8 mouse cellular contexts compared by ENCODE assay signal in genomic region chr3:127012525-127012924, GRCm38 (mm10).
DNase-seq lines count a peak whose midpoint lies in the region; ATAC-seq lines count a peak whose summit lies in the region.

No protein-coding gene starts in this region.

- no peaks in the 10 kb centered on the region for H3K4me1 ChIP-seq in embryonic facial prominence, embryonic 11.5 days (ENCODE audit: control insufficient read depth, insufficient read depth, low read length)

- H3K9ac ChIP-seq in embryonic facial prominence, embryonic 11.5 days (replicated peaks; ENCODE audit: low read length): no peak overlapping the region

- H3K36me3 ChIP-seq in embryonic facial prominence, embryonic 11.5 days (replicated peaks; ENCODE audit: control insufficient read depth, insufficient read depth, low read depth, low read length): no peaks in the 10 kb centered on the region

- no peak overlapping the region for H3K27ac ChIP-seq in embryonic facial prominence, embryonic 11.5 days (replicated peaks; ENCODE audit: low read depth, low read length)

- peak; percentile 62 to 67 for DNase-seq in cerebellum, adult 18-20 months
- no peak for DNase-seq in cerebellum, adult 11-12 months
- DNase-seq in right cerebral cortex, postnatal 4 days: peak; percentile 58
- no peak for DNase-seq in right cerebral cortex, adult 18-20 months
- DNase-seq in embryonic facial prominence, embryonic 11.5 days (ENCODE audit: low spot score): peak; percentile 65
- peak; percentile 17 for DNase-seq in lung, postnatal 36 days
- no peak for DNase-seq in urinary bladder, postnatal 14 days (ENCODE audit: low spot score)

- no peaks in the 10 kb centered on the region for H3K9me3 ChIP-seq in embryonic facial prominence, embryonic 11.5 days (replicated peaks; ENCODE audit: control insufficient read depth, low read length)

- no peak overlapping the region for H3K4me3 ChIP-seq in embryonic facial prominence, embryonic 11.5 days (ENCODE audit: low read depth, low read length)

- H3K27me3 ChIP-seq in embryonic facial prominence, embryonic 11.5 days (ENCODE audit: control insufficient read depth, insufficient read depth, low read length): no peaks in the 10 kb centered on the region

- ATAC-seq in embryonic facial prominence, embryonic 11.5 days (replicated peaks; ENCODE audit: insufficient number of reproducible peaks, low FRiP score, low TSS enrichment, low read depth): no peak
- ATAC-seq in activated CD4-positive, CD25-positive, alpha-beta regulatory T cell, adult 4 months: no peak

- WGBS in embryonic facial prominence, embryonic 11.5 days: 56% methylated on average over 8 of the region's 8 CpGs

- no peak overlapping the region for H3K4me2 ChIP-seq in embryonic facial prominence, embryonic 11.5 days (ENCODE audit: low read depth, low read length)

Comparison
In these comparisons a context has a peak if more than half of its experiments do, and no peak if none do; other contexts are left out.
1. DNase-seq: peak in cerebellum, adult 18-20 months (2 of 2), right cerebral cortex, postnatal 4 days (single experiment), embryonic facial prominence, embryonic 11.5 days (single experiment) and lung, postnatal 36 days (single experiment); none in cerebellum, adult 11-12 months (single experiment), right cerebral cortex, adult 18-20 months (single experiment) and urinary bladder, postnatal 14 days (single experiment).